Comparison of ENCODE assay signal across 11 mouse cellular contexts in genomic region chr6:100120017-100120944, GRCm38 (mm10).
DNase-seq lines count a peak whose midpoint lies in the region; ATAC-seq and TF ChIP-seq lines count a peak whose summit lies in the region.
"Had no signal": no experiment of that assay in that cellular context is flagged by ENCODE, and none has a peak within 500 bp of the region (broad histone marks: within the 10 kb centered on the region; RNA-seq: fewer than 3 reads in every experiment).

No protein-coding gene starts in this region.

- H3K9ac ChIP-seq in forebrain, embryonic 14.5 days (ENCODE audit: low read length), result no peak overlapping the region; the same call in 1 of the 2 replicates
- no peak overlapping the region for H3K9ac ChIP-seq in limb, embryonic 14.5 days (ENCODE audit: low read depth, low read length, severe bottlenecking)

- H3K27me3 ChIP-seq in forebrain, embryonic 14.5 days (replicated peaks; ENCODE audit: control insufficient read depth, insufficient read depth, low read length), result no peaks in the 10 kb centered on the region
- H3K27me3 ChIP-seq in limb, embryonic 14.5 days (ENCODE audit: control insufficient read depth, insufficient read depth, low read length), result no peaks in the 10 kb centered on the region; the same call in 1 of the 2 replicates

- H3K36me3 ChIP-seq in forebrain, embryonic 14.5 days (ENCODE audit: control insufficient read depth, insufficient read depth, low read length), result no peaks in the 10 kb centered on the region
- H3K36me3 ChIP-seq in limb, embryonic 14.5 days (ENCODE audit: control insufficient read depth, insufficient read depth, low read length), result no peaks in the 10 kb centered on the region

- H3K9me3 ChIP-seq in forebrain, embryonic 14.5 days (replicated peaks; ENCODE audit: control insufficient read depth, low read length), result no peaks in the 10 kb centered on the region
- no peaks in the 10 kb centered on the region for H3K9me3 ChIP-seq in limb, embryonic 14.5 days (ENCODE audit: control insufficient read depth, low read length)

- H3K4me1 ChIP-seq in forebrain, embryonic 14.5 days (ENCODE audit: control insufficient read depth, insufficient read depth, low read length), result peaks cover 7% of the 10 kb centered on the region; the same call in 1 of the 2 replicates
- H3K4me1 ChIP-seq in limb, embryonic 14.5 days (ENCODE audit: control insufficient read depth, insufficient read depth, low read length), result peaks cover 21% of the 10 kb centered on the region

- no peak for TF ChIP-seq POLR2A in brain, embryonic 14.5 days (IDR thresholded peaks at IDR 0.05; ENCODE audit: borderline replicate concordance, extremely low read depth, insufficient read depth, insufficient read length, poor library complexity, severe bottlenecking)
- TF ChIP-seq POLR2A in limb, embryonic 14.5 days (IDR thresholded peaks at IDR 0.05; ENCODE audit: borderline replicate concordance, extremely low read depth, insufficient read depth, insufficient read length), result no peak

- no peak for TF ChIP-seq CTCF in brain, embryonic 14.5 days (IDR thresholded peaks at IDR 0.05; ENCODE audit: borderline replicate concordance, extremely low read depth, insufficient read depth, insufficient read length)

- 0 out of 2 replicates have a peak overlapping the region, but pooled peaks have one; percentile 33 for H3K27ac ChIP-seq in forebrain, embryonic 14.5 days (ENCODE audit: low read depth, low read length)
- H3K27ac ChIP-seq in limb, embryonic 14.5 days (replicated peaks; ENCODE audit: low read depth, low read length), result peak overlapping the region; percentile 62
- H3K27ac ChIP-seq: left cerebral cortex, adult 2 months had no signal

- H3K4me2 ChIP-seq in forebrain, embryonic 14.5 days (ENCODE audit: low read length), result no peak overlapping the region
- no peak overlapping the region; the same call in 1 of the 2 replicates for H3K4me2 ChIP-seq in limb, embryonic 14.5 days (replicated peaks; ENCODE audit: low read depth, low read length, severe bottlenecking)

- peak; percentile 86 for DNase-seq in heart, adult 11 months
- no peak for DNase-seq in heart, adult 8-10 months (ENCODE audit: low spot score)
- DNase-seq in brain, embryonic 14.5 days (ENCODE audit: low read depth), result peak; percentile 60
- peak; percentile 27 for DNase-seq in forebrain, embryonic 14.5 days (ENCODE audit: low spot score)
- peak; percentile 90 for DNase-seq in limb, embryonic 14.5 days (ENCODE audit: low spot score)
- no peak for DNase-seq in urinary bladder, postnatal 14 days (ENCODE audit: low spot score)
- no peak for DNase-seq in lung, postnatal 36 days
- no peak for DNase-seq in thymus, postnatal 10 days (ENCODE audit: low spot score in 2 of 2)
- DNase-seq: heart, postnatal 36 days; lung, adult 2 months had no signal

- ATAC-seq in forebrain, embryonic 14.5 days, result peak; percentile 20; the same call in 1 of the 2 replicates
- ATAC-seq in limb, embryonic 14.5 days (ENCODE audit: low FRiP score, low read depth), result peak; percentile 80

- 55% methylated on average over 16 of the region's 16 CpGs for WGBS in forebrain, embryonic 14.5 days
- WGBS in limb, embryonic 14.5 days, result 29% methylated on average over 16 of the region's 16 CpGs

- no peak overlapping the region for H3K4me3 ChIP-seq in forebrain, embryonic 14.5 days (ENCODE audit: low read depth, low read length)
- no peak overlapping the region for H3K4me3 ChIP-seq in limb, embryonic 14.5 days (replicated peaks; ENCODE audit: low read length)
- H3K4me3 ChIP-seq: left cerebral cortex, adult 2 months had no signal

Comparison
In these comparisons a context has a peak if more than half of its experiments do, and no peak if none do; other contexts are left out.
1. DNase-seq: peak in heart, adult 11 months (single experiment), brain, embryonic 14.5 days (single experiment), forebrain, embryonic 14.5 days (single experiment) and limb, embryonic 14.5 days (single experiment); none in heart, adult 8-10 months (single experiment), urinary bladder, postnatal 14 days (single experiment), lung, postnatal 36 days (single experiment) and thymus, postnatal 10 days (0 of 2).